Mouse (Mus musculus) erythroblast, embryonic 14.5 days (primary cell): ENCODE results near the gene Ppef2.

Experiments
- GATA1 ChIP-seq: IDR thresholded peaks from 2 replicates; pipeline ENCODE4 v1.6.1; 2012; ENCODE audit warnings: low read length, inconsistent platforms, mixed read lengths
- TAL1 ChIP-seq: IDR thresholded peaks from 3 replicates; pipeline ENCODE4 v1.6.1; 2012; ENCODE audit warnings: low read length, inconsistent platforms, mixed read lengths

DNA sequence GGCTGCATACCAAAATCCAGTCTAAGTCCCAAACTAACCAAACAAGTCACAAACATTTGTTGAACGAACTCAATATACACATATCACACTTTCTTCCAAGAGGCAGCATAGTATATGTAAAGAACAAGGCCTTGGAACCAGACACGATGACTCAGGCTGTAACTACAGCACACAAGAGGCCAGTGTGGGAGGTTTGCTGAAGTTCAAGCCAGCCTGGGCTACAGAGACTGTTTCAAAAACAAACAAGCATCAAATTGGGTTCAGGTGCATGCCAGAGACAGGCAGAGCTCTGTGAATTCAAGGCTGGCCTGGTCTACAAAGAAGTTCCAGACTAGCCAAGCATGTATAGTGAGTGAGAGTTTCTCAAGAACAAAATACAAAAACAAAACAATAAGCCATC is 38.4 kb upstream of the Ppef2 start:
- TF ChIP-seq TAL1 (no peak), GATA1 (no peak)
